Mouse (Mus musculus): ENCODE data around the gene Grk6. TPM values are rescaled to one million over a fixed set of nuclear protein-coding genes. Genes with fewer than 3 reads are reported as not detected.

Grk6 gene
- polyA plus RNA-seq, 1 experiment: 52.7 TPM

- 55% methylated on average over 14 of the region's 14 CpGs for WGBS
- no peak overlapping the region for H3K4me3 ChIP-seq (replicated peaks; ENCODE audit: insufficient read depth, low read depth, low read length)
- H3K4me1 ChIP-seq (ENCODE audit: control insufficient read depth, insufficient read depth, low read length): peaks cover 4% of the 10 kb centered on the region; the same call in 1 of the 2 replicates
- no peak overlapping the region for H3K27ac ChIP-seq (ENCODE audit: insufficient read depth, low read length)
- no peak for TF ChIP-seq POLR2A (IDR thresholded peaks at IDR 0.05; ENCODE audit: borderline replicate concordance, insufficient read depth, low read length)
- no peak for TF ChIP-seq CTCF (IDR thresholded peaks at IDR 0.05; ENCODE audit: borderline replicate concordance, insufficient read depth, low read depth, low read length)
- H3K27me3 ChIP-seq (ENCODE audit: control insufficient read depth, insufficient read depth, low read length): no peaks in the 10 kb centered on the region
- no peak for DNase-seq
These were observed 41.3 kb downstream of the Grk6 start for GRCm38 (mm10) chr13:55486029-55486794.

GRCm38 (mm10) chr13:55486916-55487577 is 42.2 kb downstream of the Grk6 start:
- WGBS: 1% methylated on average over 29 of the region's 29 CpGs
- H3K4me3 ChIP-seq (replicated peaks; ENCODE audit: insufficient read depth, low read depth, low read length): peak overlapping the region; percentile 43
- H3K27ac ChIP-seq (ENCODE audit: insufficient read depth, low read length): no peak overlapping the region
- TF ChIP-seq POLR2A (IDR thresholded peaks at IDR 0.05; ENCODE audit: borderline replicate concordance, insufficient read depth, low read length): no peak
- no peak for TF ChIP-seq CTCF (IDR thresholded peaks at IDR 0.05; ENCODE audit: borderline replicate concordance, insufficient read depth, low read depth, low read length)
- H3K27me3 ChIP-seq (ENCODE audit: control insufficient read depth, insufficient read depth, low read length): no peaks in the 10 kb centered on the region
- DNase-seq: peak in 1 of 2 experiments; percentile 35
- peaks cover 4% of the 10 kb centered on the region; the same call in 1 of the 2 replicates for H3K4me1 ChIP-seq (ENCODE audit: control insufficient read depth, insufficient read depth, low read length)

- peak in 1 of 2 experiments; percentile 43 for DNase-seq
- H3K4me1 ChIP-seq (ENCODE audit: control insufficient read depth, insufficient read depth, low read length): peaks cover 4% of the 10 kb centered on the region; the same call in 1 of the 2 replicates
- peak within 1 kb of the TSS; percentile 43 for H3K4me3 ChIP-seq (replicated peaks; ENCODE audit: insufficient read depth, low read depth, low read length)
- no peaks in the 10 kb centered on the region for H3K27me3 ChIP-seq (ENCODE audit: control insufficient read depth, insufficient read depth, low read length)
- H3K27ac ChIP-seq (ENCODE audit: insufficient read depth, low read length): no peak within 1 kb of the TSS
- TF ChIP-seq CTCF (IDR thresholded peaks at IDR 0.05; ENCODE audit: borderline replicate concordance, insufficient read depth, low read depth, low read length) (no peak), POLR2A (IDR thresholded peaks at IDR 0.05; ENCODE audit: borderline replicate concordance, insufficient read depth, low read length) (no peak)
- WGBS: 2% methylated on average over 61 of the region's 83 CpGs
These were observed 43.0 kb downstream of the Grk6 start, which contains the start of gene Dbn1 for GRCm38 (mm10) chr13:55487578-55488498. Gene Dbn1 (minus strand): TSS chr13:55488111.

- 70% methylated on average over 2 of the region's 2 CpGs for WGBS
- peaks cover 19% of the 10 kb centered on the region; the same call in 1 of the 2 replicates for H3K4me1 ChIP-seq (ENCODE audit: control insufficient read depth, insufficient read depth, low read length)
- no peak overlapping the region for H3K27ac ChIP-seq (ENCODE audit: insufficient read depth, low read length)
- no peak for DNase-seq
- H3K4me3 ChIP-seq (replicated peaks; ENCODE audit: insufficient read depth, low read depth, low read length): no peak overlapping the region
- TF ChIP-seq POLR2A (IDR thresholded peaks at IDR 0.05; ENCODE audit: borderline replicate concordance, insufficient read depth, low read length) (no peak), CTCF (IDR thresholded peaks at IDR 0.05; ENCODE audit: borderline replicate concordance, insufficient read depth, low read depth, low read length) (no peak)
- no peaks in the 10 kb centered on the region for H3K27me3 ChIP-seq (ENCODE audit: control insufficient read depth, insufficient read depth, low read length)
These were observed 49.4 kb downstream of the Grk6 start for GRCm38 (mm10) chr13:55494257-55494656.

- Histone ChIP-seq H3K27me3 (ENCODE audit: control insufficient read depth, insufficient read depth, low read length) (no peaks in the 10 kb centered on the region), H3K4me3 (replicated peaks; ENCODE audit: insufficient read depth, low read depth, low read length) (no peak overlapping the region), H3K27ac (ENCODE audit: insufficient read depth, low read length) (no peak overlapping the region), H3K4me1 (ENCODE audit: control insufficient read depth, insufficient read depth, low read length) (peaks cover 19% of the 10 kb centered on the region; the same call in 1 of the 2 replicates)
- TF ChIP-seq POLR2A (IDR thresholded peaks at IDR 0.05; ENCODE audit: borderline replicate concordance, insufficient read depth, low read length) (no peak), CTCF (IDR thresholded peaks at IDR 0.05; ENCODE audit: borderline replicate concordance, insufficient read depth, low read depth, low read length) (0 out of 2 replicates have a peak, but pooled peaks have one; percentile 2)
- peak; percentile 79 to 91 for DNase-seq
- 8% methylated on average over 18 of the region's 18 CpGs for WGBS
These were observed 50.2 kb downstream of the Grk6 start for GRCm38 (mm10) chr13:55494883-55495621.

GRCm38 (mm10) chr13:55495702-55496101 is 50.8 kb downstream of the Grk6 start:
- no peak for DNase-seq
- H3K27ac ChIP-seq (ENCODE audit: insufficient read depth, low read length): no peak overlapping the region
- H3K27me3 ChIP-seq (ENCODE audit: control insufficient read depth, insufficient read depth, low read length): no peaks in the 10 kb centered on the region
- H3K4me3 ChIP-seq (replicated peaks; ENCODE audit: insufficient read depth, low read depth, low read length): no peak overlapping the region
- 35% methylated on average over 4 of the region's 4 CpGs for WGBS
- H3K4me1 ChIP-seq (ENCODE audit: control insufficient read depth, insufficient read depth, low read length): peaks cover 19% of the 10 kb centered on the region; the same call in 1 of the 2 replicates
- TF ChIP-seq CTCF (IDR thresholded peaks at IDR 0.05; ENCODE audit: borderline replicate concordance, insufficient read depth, low read depth, low read length) (no peak), POLR2A (IDR thresholded peaks at IDR 0.05; ENCODE audit: borderline replicate concordance, insufficient read depth, low read length) (no peak)

Data from cerebellum, adult 2 months (tissue).